Mouse (Mus musculus) stomach, embryonic 14.5 days (tissue): Measurements from ENCODE around the gene Olfr502. TPM values are rescaled to one million over a fixed set of nuclear protein-coding genes. Genes with fewer than 3 reads are reported as not detected.
"Not testable (repeated sequence)": the region's sequence is repeated elsewhere in the genome, so short reads cannot be mapped to it uniquely, and the experiment has no call there.

ENCODE experiments used
- ATAC-seq: fragments of 200-750 bp; cut with Nextera tagmentation; 2 replicates; pipeline ENCODE4 v1.8.0; 2017; ENCODE audit warnings: low read depth, moderate TSS enrichment; ENCODE audit not compliant: insufficient number of reproducible peaks, insufficient read depth, low FRiP score
- H3K27ac ChIP-seq: fragments of 300-500 bp; sonication (generic); 2 replicates; pipeline ENCODE4 v1.5.1; 2014; ENCODE audit warnings: mild to moderate bottlenecking, low read length, moderate library complexity, mixed read lengths
- H3K27me3 ChIP-seq: fragments of 300-500 bp; sonication (generic); 2 replicates; pipeline ENCODE4 v1.6.1; 2014; ENCODE audit warnings: low read length, control low read depth, mixed read lengths; ENCODE audit not compliant: control insufficient read depth, insufficient read depth
- H3K36me3 ChIP-seq: fragments of 300-500 bp; sonication (generic); 2 replicates; pipeline ENCODE4 v1.6.1; 2014; ENCODE audit warnings: mild to moderate bottlenecking, control low read depth, low read length, moderate library complexity, mixed read lengths; ENCODE audit not compliant: control insufficient read depth, insufficient read depth
- H3K4me1 ChIP-seq: fragments of 300-500 bp; sonication (generic); 2 replicates; pipeline ENCODE4 v1.6.1; 2014; ENCODE audit warnings: low read length, control low read depth, mixed read lengths; ENCODE audit not compliant: control insufficient read depth, insufficient read depth
- H3K4me2 ChIP-seq: fragments of 300-500 bp; sonication (generic); replicated peaks from 2 replicates; pipeline ENCODE4 v1.6.1; 2014; ENCODE audit warnings: low read depth, low read length, control low read depth
- H3K4me3 ChIP-seq: fragments of 300-500 bp; sonication (generic); 2 replicates; pipeline ENCODE4 v1.5.1; 2014; ENCODE audit warnings: low read depth, low read length, control low read depth
- H3K9ac ChIP-seq: fragments of 300-500 bp; sonication (generic); replicated peaks from 2 replicates; pipeline ENCODE4 v1.6.1; 2014; ENCODE audit warnings: low read depth, mild to moderate bottlenecking, control low read depth, low read length, moderate library complexity, mixed read lengths
- H3K9me3 ChIP-seq: fragments of 300-500 bp; sonication (generic); 2 replicates; pipeline ENCODE4 v1.6.1; 2016; ENCODE audit warnings: low read depth, low read length, control low read depth; ENCODE audit not compliant: control insufficient read depth
- WGBS: fragments of 180-500 bp; shearing (Covaris S2); extraction: QIAGEN DNeasy Blood & Tissue Kit; methylation state at CpG from one replicate; pipeline ENCODE4 v1.1.7; 2014; 5-methylcytosine and 5-hydroxymethylcytosine counted together
- polyA plus RNA-seq: library from polyadenylated mRNA; unstranded; fragments of >200 nt; fragmentation: Nextera tagmentation; extraction: Ambion mirVana; gene quantifications from 2 replicates; pipeline ENCODE4 v1.2.1, GENCODE M21; 2014

The Olfr502 gene
- not detected in 2 replicates for polyA plus RNA-seq

- no peaks in the 10 kb centered on the region for H3K36me3 ChIP-seq
- 79% methylated on average over 1 of the region's 1 CpGs for WGBS
- H3K4me3 ChIP-seq = no peak within 1 kb of the TSS
- no peak for ATAC-seq
- H3K4me1 ChIP-seq = no peaks in the 10 kb centered on the region
- H3K4me2 ChIP-seq = no peak within 1 kb of the TSS
- no peaks in the 10 kb centered on the region for H3K9me3 ChIP-seq
- no peak within 1 kb of the TSS for H3K27ac ChIP-seq
- H3K9ac ChIP-seq = no peak within 1 kb of the TSS
- no peaks in the 10 kb centered on the region for H3K27me3 ChIP-seq
These were observed at the start of gene Olfr502 for GRCm38 (mm10) chr7:108524965-108525364. Olfr502 (minus strand) TSS chr7:108525065.

- Histone ChIP-seq H3K4me1 (no peaks in the 10 kb centered on the region), H3K27me3 (no peaks in the 10 kb centered on the region), H3K36me3 (no peaks in the 10 kb centered on the region), H3K4me2 (no peak within 1 kb of the TSS), H3K9me3 (no peaks in the 10 kb centered on the region), H3K9ac (no peak within 1 kb of the TSS), H3K4me3 (no peak within 1 kb of the TSS), H3K27ac (no peak within 1 kb of the TSS)
- 84% methylated on average over 1 of the region's 1 CpGs for WGBS
- no peak for ATAC-seq
These were observed 40.8 kb upstream of the Olfr502 start, which contains the start of gene Olfr504 for GRCm38 (mm10) chr7:108565693-108566092. Olfr504 (minus strand) TSS chr7:108565793.

- H3K4me2 ChIP-seq, H3K27ac ChIP-seq, H3K9ac ChIP-seq, H3K27me3 ChIP-seq, ATAC-seq, H3K4me1 ChIP-seq, H3K4me3 ChIP-seq, H3K9me3 ChIP-seq, H3K36me3 ChIP-seq: not testable (repeated sequence)
- WGBS = 33% methylated on average over 1 of the region's 1 CpGs
These were observed 19.4 kb upstream of the Olfr502 start, which contains the start of gene Olfr503 for GRCm38 (mm10) chr7:108544227-108544626. Olfr503 (plus strand) TSS chr7:108544527.

- ATAC-seq = no peak
- Histone ChIP-seq H3K9ac (no peak overlapping the region), H3K4me1 (no peaks in the 10 kb centered on the region), H3K27ac (no peak overlapping the region), H3K9me3 (no peaks in the 10 kb centered on the region), H3K36me3 (no peaks in the 10 kb centered on the region), H3K4me3 (no peak overlapping the region), H3K27me3 (no peaks in the 10 kb centered on the region), H3K4me2 (no peak overlapping the region)
- WGBS = 83% methylated on average over 13 of the region's 13 CpGs
These were observed 17.6 kb upstream of the Olfr502 start for GRCm38 (mm10) chr7:108542416-108542815.

Other genes starting within 250 kb of the Olfr502 start
- not detected in 2 replicates for gene Olfr490, start 236.1 kb downstream of the Olfr502 start, polyA plus RNA-seq
- not detected in 2 replicates for gene Olfr491, start 211.6 kb downstream of the Olfr502 start, polyA plus RNA-seq
- not detected in 2 replicates for gene Olfr492, start 201.4 kb downstream of the Olfr502 start, polyA plus RNA-seq
- gene Olfr493, start 178.1 kb downstream of the Olfr502 start, polyA plus RNA-seq = not detected in 2 replicates
- not detected in 2 replicates for gene Olfr494, start 159.7 kb downstream of the Olfr502 start, polyA plus RNA-seq
- gene Olfr495, start 131.9 kb downstream of the Olfr502 start, polyA plus RNA-seq = not detected in 2 replicates
- not detected in 2 replicates for gene Olfr497, start 104.6 kb downstream of the Olfr502 start, polyA plus RNA-seq
- not detected in 2 replicates for gene Olfr498, start 59.7 kb downstream of the Olfr502 start, polyA plus RNA-seq
- not detected in 2 replicates for gene Olfr503, start 19.5 kb upstream of the Olfr502 start, polyA plus RNA-seq
- gene Olfr504, start 40.7 kb upstream of the Olfr502 start, polyA plus RNA-seq = not detected in 2 replicates
- 0.07 TPM in 1 of 2 replicates, not detected in the other for gene Olfr506, start 85.7 kb upstream of the Olfr502 start, polyA plus RNA-seq
- gene Olfr507, start 96.7 kb upstream of the Olfr502 start, polyA plus RNA-seq = not detected in 2 replicates
- not detected in 2 replicates for gene Olfr508, start 104.9 kb upstream of the Olfr502 start, polyA plus RNA-seq
- gene Olfr509, start 126.8 kb upstream of the Olfr502 start, polyA plus RNA-seq = not detected in 2 replicates
- not detected in 2 replicates for gene Olfr510, start 141.4 kb upstream of the Olfr502 start, polyA plus RNA-seq
- gene Olfr512, start 188.3 kb upstream of the Olfr502 start, polyA plus RNA-seq = not detected in 2 replicates
- not detected in 2 replicates for gene Olfr513, start 225.9 kb upstream of the Olfr502 start, polyA plus RNA-seq